Mouse (Mus musculus) forelimb bud, embryonic 11.5 days (tissue): ENCODE results near the gene Fxyd6.

Experiments
- DNase-seq: peaks from one replicate; pipeline ENCODE4 v3.0.0-alpha.2; 2012; ENCODE audit warnings: low read depth, low spot score

The Fxyd6 gene

DNA sequence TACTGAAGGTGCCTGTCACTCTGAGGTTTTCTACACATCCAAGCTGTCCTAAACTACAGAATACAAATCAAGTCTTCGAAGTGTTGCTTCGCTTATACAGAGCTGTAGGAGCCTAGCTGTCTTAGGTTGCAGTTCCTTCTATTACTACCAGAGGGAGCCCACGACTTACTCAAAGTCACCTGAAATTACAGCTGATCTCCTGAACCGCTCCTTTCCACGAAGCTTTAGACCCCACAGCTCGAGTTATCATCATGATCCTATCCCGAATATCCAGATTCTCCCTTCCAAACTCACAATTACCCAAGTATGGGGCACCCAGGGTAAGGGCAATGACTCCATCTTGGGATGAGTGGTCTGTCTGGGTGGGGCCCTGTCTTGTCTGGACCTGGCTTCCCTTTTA lies 41.8 kb downstream of the Fxyd6 start:
- DNase-seq = peak; percentile 52

DNA sequence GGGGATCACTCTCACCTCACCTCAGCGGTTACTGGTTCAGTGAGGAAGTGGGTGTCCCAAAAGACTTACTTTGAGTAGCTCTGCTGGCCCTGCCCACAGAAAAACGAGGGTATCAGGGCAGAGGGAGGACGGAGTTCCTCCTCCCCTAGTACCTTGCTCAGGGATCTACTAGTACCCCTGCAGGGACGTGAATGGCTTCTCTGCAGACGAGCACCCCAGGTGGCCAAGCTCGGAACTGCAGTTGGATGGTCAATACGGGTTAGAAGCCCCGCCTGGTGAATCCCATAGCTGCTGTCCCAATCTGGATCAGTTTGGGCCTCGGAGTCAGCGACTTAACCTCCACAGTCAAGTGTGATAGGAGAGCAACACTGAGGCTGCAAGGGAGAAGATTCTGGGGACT lies 42.3 kb downstream of the Fxyd6 start:
- peak; percentile 85 for DNase-seq

DNA sequence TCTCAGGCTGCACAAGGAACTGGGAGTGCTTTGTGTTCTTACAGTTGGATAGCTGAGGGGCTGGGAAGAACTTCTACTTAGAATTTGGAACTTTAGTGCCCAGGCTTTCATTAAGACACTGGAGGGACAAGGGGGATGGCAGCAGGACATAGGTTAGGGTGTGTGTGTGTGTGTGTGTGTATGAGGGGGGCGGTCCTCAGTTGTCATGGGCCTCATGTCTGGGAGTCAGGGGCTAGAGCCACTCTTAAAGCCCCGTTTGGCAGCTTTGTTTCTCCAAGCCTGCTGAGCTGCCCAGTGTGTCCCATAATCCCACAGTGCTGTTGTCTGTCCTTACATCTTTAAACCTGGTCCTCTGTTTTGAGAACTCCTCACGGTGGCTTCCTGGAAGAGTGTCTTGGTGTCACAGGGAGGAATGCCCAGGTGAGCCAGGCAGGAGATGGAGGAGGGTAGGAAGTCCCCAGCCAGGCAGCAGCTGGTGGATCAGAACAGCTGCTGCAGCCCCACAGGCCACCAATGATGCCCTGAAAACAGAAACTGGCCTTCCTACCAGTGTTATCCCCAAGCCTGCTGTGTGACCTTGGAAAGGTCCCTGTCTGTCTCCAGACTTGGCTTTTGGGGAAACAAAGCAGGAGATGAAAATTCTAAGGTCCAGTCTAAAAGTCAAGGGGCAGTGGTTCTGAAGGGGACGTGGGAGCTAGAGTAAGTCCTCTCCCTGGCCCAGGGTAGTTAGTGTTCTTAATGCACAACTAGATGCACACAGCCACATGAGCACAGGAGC lies 42.9 kb downstream of the Fxyd6 start:
- no peak for DNase-seq

DNA sequence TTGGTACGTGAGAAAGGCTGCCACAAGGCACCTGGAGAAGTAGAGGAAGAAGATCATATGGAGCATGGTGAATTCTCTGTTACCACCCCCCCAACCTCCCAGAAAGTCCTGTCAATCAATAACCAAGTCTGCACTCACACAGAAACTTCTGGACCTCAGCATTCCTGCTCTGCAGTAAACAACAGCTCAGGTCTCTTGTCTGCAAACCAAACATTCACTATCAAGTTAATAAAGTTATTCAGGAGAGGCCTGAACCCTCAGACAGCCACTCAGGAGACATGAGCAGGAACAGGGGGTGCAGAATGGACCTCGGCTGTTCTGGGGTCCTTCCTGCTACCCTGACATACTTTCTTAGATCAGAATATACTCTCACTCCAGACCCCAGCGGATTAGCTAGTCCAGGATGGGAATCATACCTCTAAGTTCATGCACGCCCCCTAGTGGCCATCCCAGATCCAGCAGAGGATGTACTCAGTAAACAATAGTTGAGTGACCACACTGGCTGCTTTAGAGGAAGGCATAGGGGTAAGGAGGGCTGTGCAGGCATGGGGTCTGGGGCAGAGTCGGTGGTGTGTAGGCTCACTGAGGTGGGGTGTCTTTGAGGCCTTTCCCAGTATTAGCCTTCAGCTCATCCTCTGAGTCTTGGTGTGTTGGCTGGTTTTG lies 43.6 kb downstream of the Fxyd6 start:
- peak; percentile 28 for DNase-seq

DNA sequence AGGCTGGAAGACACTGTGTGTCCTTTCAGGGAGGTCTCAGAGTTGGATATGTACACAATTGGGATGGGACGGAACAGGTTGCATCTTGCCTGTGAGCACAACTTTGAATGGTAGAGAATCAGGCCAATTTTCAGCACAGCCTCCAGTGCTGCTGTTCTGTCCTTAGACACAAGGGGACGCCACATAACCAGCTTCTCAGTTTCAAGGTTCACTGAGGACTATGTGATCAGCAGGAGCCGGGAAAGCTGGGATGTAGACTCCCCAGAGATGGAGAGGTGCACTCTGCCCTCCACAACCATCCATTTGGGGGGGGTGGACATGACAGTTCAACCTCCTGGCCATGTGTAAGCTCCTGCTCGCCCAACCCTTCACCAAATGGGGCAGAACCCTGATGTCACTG lies 45.9 kb downstream of the Fxyd6 start:
- peak; percentile 48 for DNase-seq

DNA sequence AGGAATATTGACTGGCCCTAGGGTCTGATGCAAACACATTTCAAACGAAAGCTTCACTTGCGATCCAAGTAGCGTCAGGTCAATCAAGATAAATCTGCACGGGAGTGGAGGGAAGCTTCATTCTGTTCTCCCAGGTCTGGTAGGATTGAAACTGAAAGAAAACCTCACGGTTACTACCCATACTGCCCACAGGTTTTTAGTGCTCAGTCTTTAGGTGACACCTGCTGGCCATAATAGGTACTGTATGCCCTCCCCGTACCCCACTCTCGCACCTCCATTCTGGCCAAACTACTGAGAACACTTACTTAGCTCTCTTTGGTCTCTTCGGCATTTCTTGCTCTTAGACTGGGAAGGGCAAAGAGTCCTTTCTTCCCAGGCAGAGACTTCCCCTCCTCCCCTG lies 47.3 kb downstream of the Fxyd6 start:
- DNase-seq = peak; percentile 54

DNA sequence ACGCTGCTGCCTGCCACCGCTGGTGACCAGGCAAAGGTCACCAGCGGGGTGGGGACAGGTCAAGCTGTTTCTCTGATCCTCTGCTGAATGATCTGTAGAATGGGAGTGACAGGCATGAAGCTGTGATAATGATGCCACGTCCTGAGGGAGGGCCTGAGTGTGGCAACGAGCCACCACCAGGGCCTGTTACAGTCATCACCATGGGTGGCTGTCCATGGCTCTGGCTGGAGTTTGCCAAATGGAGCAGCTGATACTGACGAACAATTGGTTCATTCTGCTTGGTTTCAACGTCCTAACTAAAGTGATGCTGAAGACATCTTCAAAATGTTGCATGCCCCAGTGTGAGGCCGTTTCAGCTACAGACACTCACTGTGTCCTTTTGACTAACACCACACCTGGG lies 48.3 kb downstream of the Fxyd6 start:
- no peak for DNase-seq

DNA sequence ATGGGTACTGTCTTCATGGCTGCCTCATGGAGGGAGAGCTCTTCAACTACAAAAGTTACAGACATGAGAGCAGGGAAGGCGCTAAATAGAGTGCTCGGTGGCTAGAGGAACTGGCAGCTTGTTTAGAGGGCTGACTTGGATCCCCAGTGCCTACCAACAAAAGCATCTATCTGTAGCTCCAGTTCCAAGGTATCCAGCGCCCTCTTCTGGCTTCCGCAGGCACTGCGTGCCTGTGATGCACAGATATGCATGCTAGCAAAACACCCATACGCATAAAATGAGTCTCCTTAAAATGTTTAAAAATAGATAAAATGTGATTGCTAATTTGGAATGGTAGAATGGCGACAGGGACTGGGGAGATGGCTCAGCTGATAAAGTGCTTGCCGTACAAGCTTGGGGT lies 51.2 kb downstream of the Fxyd6 start:
- no peak for DNase-seq

DNA sequence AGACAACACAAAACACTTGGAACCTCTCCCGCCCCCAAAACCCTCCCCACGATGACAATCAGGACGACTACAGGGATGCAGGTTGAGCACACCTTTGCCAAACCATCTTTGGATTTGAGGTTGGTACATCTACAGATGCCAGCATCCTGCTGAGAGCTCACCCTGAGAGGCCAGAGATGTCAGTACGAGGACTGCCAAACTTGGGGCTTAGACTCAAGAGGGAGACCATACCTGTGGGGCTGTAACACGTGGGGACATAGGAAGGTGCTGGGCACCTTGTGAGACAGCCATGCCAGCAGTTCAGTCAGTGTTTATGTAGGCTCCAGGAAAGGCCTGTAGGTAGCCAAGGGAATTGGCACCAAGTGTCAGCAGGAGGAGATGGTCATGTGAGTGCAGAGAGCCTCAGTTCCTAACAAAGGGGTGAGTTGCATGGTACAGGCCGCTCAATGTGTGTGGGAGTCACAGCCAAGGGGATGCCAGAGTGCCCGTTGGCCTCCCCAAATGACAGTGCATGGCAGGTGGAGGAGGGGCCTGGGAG lies 52.8 kb downstream of the Fxyd6 start:
- no peak for DNase-seq

DNA sequence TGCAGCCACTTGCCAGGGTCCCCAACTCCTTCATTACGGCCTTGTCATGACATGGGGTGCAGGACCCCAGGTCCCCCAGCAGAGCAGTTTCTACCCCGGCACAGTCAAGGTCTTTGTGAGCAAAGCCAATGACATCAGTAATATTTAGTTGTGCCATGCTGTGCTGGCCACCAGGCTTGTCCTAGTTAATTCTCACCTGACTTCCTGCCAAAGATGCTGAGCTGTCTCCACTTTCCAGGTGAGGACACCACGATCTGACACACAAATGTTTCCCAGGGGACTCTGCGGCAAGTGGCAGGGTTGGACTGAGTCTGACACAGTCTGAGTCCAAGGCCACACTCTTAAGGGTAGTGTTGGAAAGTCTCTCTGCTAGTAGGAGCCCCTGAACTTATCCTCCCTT lies 56.5 kb downstream of the Fxyd6 start, which contains the start of gene Dscaml1:
TSS of gene Dscaml1 (plus strand) at position 173 of the 400 bp plus-strand sequence.
- no peak for DNase-seq

DNA sequence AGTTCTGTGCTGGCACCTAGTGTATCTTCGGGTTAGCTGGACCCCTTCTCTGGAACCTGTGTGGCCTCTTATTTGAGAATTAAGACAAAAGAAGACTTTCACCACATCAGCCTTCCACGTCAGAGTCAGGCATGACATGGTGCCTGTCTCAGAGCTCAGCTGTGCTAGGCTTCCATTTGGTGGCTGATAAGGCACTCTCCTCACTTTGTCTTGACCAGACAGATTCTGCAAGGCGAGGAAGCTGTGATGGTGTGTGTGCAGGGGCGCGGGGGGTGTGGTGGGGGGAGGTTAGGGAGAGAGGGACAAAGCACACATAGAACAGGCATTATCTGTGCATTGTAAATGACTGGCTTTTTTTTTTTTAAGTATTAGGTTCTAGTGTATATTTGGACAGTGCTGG lies 59.4 kb downstream of the Fxyd6 start:
- DNase-seq = no peak

DNA sequence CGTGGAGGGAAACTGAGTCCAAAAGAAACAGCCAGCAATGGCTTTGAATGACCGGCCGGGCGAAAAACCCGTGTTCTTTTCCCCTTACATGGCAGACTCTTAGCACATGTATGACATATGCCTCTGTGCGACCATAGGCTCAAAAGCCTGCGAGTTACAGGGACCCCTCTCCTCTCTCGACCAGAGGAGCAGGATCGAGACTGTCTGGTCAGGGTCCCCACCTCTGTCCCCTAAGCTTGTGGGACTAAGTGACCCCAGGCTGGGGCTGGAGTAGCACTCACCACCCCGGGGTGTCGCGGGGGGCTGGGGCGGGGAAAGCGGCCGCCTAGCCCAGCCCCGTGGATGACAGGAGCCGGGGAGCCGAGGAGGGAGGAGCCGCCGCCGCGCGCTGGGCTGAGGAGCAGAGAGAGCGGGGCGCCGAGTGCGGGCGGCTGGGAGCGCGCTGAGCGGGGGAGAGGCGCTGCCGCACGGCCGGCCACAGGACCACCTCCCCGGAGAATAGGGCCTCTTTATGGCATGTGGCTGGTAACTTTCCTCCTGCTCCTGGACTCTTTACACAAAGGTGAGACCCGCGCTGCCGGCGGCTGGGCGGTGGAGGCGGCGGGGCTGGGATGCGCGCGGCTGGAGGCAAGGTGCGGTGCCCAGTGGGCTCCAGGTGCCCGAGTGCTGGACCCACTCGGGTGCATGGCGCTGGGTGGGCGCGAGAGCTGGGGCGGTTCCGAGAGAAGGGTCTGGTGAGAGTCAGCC lies 60.1 kb downstream of the Fxyd6 start:
- DNase-seq = no peak

DNA sequence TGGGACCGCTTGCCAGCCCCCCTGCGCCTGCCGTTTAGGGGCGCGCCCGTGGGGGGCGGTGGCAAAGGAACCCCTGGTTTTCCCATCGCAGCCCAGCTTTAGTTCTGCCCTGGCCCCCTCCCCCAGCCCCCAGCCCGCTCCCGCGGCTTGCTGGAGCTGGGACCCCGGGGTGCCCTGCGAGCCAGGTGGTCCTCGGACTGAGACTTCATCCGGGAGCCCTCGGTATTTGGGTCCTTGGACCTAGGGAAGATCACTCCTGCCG lies 60.6 kb downstream of the Fxyd6 start:
- DNase-seq = no peak

DNA sequence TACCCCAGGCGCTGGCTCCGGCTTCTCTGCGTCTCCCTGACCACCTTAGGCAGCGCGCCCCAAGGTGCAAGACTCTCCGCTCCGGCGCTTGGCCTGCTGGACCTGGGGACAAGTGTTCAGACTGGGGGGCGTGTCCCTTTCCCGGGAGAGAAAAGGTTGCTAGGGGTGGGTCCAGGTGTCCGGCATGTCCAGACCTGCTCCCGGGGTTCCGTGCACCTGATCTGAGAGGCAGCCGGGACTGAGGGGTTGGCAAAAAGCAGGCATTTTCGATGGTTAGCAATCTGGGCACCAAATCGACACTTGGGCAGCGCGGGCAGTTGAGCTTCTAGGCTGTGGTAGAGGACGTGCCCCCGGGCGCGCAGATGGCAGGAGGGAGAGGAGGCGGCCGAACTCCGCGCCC lies 61.2 kb downstream of the Fxyd6 start:
- DNase-seq = no peak

DNA sequence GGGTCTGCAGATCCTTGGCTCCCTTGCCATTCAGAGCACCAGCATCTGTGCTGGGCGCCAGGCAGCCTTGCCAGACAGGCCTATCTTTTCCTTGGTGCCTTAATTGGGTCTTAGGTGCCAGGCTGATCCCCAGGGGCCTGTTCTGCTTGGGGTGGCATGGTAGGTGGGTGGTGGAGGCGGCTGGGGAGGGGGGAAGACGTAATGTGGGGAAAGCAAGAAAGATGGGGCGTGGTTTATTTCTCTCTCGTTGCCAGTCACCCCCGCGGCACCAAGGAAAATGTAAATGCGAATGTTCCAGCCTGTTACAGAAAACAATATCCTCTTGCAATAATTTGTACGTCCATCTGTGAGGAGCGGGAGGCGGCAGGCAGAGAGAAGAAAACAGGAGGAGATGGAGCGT lies 62.7 kb downstream of the Fxyd6 start:
- DNase-seq = no peak

DNA sequence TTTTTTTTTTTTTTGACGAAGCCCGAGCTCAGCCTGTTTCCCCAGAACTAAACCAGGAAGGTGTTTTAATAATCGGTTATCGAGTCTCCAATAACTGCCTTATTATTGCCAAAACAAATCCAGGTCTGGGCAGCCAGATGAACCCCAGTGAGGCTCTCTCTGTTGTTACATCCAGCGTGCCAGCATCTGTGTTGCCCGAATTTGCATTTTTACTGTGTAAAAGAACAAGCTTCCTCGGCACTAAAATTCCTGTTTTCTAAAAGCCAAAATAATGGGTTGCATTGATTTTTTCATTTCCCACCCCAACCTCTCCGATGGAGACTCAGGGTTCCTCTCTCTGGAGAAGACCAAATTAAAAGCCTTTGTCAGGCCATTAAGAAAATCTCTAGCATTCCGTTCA lies 63.1 kb downstream of the Fxyd6 start:
- no peak for DNase-seq

DNA sequence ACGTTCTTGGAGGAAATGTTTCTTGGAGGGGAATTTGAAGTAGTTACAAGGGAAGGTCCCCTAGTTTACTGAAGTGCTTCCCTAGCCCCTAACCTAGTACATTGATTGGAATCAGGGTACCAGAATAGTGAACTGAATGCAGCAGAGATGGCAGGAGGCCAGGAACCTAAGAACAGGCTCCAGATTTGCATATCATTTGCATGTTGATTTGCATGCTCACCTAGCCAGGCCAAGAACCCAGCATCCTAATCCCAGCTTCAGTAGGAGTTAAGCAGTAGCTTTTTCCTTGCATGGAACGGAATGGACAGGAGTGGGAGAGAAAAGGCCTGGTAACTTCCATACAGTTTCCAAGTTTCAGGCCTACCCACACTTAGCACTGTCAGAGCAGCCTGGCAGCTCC lies 64.2 kb downstream of the Fxyd6 start:
- DNase-seq = no peak

DNA sequence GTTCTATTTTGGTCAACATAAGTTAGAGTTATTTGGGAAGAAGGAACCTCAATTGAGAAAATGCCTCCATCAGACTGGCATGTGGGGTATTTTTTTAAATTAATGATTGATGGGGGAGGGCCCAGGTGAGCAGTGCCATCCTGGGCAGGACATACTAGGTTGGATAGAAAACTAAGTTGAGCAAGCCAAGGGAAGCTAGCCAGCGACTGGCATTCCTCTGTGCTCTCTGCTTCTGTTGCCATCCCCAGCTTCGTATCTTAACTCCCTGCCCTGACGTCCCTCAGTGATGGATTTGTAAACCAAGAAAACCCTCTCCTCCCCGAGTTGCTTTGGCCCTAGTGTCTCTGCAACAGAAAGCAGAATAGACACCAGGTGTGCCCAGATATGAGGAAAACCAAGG lies 69.0 kb downstream of the Fxyd6 start:
- no peak for DNase-seq

DNA sequence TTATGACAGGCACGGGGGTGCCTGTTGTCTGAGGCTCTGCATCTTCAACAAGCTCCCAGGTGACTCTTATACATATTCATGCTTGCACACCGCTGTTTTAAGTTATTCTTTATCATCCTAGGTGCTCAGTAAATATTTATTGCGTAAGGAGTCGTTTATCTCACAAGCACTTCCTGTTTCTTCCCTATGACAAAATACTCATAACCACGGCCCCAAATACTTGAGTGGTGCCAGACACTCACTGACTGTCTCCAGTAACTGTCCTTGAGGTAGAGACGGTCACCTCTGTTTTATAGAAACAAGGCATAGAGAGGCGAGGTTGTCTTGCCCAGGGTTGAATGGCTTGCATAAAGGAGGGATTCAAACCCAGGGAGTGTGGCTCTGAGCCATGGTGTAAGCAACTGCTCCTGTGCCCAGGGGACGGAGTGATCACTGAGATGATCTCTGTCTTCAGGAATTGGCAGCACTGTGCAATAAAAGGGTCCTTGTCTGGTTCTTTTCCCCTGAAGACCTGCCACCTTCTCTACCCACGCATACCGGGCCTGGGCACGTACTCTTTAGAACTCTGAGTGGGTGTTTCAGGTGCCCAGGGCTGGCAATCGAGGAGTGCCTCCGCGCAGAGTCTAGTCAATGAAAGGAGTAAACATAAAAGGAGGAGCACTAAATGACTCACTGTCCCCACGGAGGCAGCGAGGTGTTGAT lies 70.2 kb downstream of the Fxyd6 start:
- DNase-seq = no peak

DNA sequence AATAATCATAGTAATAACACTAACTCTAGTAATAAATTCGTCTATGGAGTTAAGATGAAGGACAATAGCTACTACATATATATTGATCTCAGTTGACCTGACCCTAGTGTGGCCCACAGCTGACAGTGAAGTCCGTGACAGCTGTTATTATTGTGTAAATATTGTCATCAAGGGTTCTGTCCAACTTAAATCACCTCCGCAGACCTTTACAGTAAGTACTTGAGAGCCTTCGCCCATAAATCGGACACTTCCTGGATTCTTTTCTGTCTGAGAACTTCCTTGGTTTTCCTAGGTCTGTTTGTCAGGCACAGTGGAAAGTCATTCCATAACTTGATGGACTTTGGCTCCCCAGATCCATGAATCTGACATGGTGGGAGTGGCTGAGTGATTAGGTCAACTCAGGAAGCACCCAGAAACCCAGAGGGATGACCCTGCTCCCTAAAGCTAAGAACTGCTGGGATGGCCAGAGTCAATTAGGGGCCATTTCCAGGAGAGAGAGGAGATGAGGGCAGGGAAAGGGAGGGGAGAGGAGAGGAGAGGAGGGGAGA lies 74.3 kb downstream of the Fxyd6 start:
- DNase-seq = no peak
